Mouse (Mus musculus) left cerebral cortex, postnatal 14 days (tissue): ENCODE data around the gene Card11. TPM values are rescaled to one million over a fixed set of nuclear protein-coding genes. Genes with fewer than 3 reads are reported as not detected.

Experiments used
- DNase-seq, 2 experiments: peaks; one replicate each; pipeline ENCODE4 v3.0.0; 2021 to 2022; ENCODE audit warnings: low spot score in 2 of 2, mixed read lengths in 1 of 2
- intact Hi-C: fragments of 180-260 bp; cut with DNase I; formaldehyde crosslinking; loops from one replicate; pipeline ENCODE4 v1.15.1; 2025
- total RNA-seq, 2 experiments: library from RNA; stranded (reverse); gene quantifications; 2 replicates each; pipeline ENCODE4 v1.2.3; 2021

Card11 gene
- total RNA-seq, 2 experiments from 2014 or later = 0.27 to 0.37 TPM

GRCm38 (mm10) chr5:140859730-140860129 lies 140.7 kb downstream of the Card11 start:
- intact Hi-C loops = no loop called here
- peak in 1 of 2 experiments; percentile 37 for DNase-seq

GRCm38 (mm10) chr5:140858335-140858734 lies 142.0 kb downstream of the Card11 start:
- intact Hi-C loops = no loop called here
- no peak for DNase-seq

DNA sequence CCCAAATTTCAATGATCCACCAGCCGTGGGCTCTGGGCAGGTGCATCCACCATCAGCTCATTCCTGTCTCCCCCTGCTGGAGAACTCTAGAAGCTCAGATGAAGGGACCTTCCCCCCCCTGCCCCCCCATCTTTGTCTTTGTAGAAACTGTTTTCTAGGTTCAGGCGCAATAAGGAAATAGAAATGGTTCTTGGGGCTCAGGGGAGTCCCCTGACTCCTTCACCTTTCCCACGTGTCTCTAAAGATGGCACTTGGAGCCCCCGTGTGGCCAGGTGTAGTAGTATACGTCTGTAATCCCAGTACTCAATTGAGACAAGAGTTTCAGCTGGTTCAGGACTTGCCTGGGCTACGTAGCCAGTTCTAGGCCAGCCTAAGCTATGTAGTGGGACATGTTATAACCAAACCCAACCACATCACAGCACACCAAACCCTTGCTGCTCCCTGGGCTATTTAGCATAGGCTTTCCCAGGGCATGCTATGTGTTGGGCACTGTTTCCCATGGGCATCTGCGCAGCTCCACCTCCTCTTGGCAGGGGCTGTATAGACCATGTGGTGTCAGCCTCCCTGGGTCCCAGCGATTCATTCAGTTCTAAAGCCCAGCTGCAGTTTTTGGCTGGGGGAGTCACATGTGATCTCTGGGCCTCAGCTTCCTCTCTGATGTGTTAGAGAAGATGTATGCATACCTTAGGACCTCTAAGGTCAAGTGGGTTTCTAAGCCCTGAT lies 142.8 kb downstream of the Card11 start:
- DNase-seq = no peak
- intact Hi-C loops = no loop called here

GRCm38 (mm10) chr5:140855909-140856530 lies 144.4 kb downstream of the Card11 start:
- no peak for DNase-seq
- intact Hi-C loops = no loop called here

- DNase-seq = no peak
- intact Hi-C loops = no loop called here
Measured at GRCm38 (mm10) chr5:140854700-140855099, 145.7 kb downstream of the Card11 start.

DNA sequence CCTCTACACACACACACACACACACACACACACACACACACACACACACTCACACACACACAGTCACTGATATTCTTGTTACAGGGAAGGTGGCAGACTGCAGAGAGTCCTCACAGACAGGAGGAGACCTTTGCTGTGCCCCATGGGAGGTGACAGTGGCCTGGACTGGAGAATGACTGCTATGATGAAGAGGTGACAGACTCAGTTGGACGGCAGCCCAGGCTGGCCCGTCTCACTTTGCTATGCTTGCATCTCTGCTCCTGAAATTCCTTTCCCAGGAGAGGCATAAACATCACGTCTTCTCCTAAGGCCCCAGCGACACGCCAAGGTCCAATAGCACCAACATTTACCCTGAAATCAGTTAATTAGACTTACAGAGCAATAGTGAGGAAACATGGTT lies 146.7 kb downstream of the Card11 start:
- DNase-seq = no peak
- intact Hi-C loops = no loop called here

- DNase-seq = no peak
- intact Hi-C loops = no loop called here
Measured at GRCm38 (mm10) chr5:140852435-140852996, 147.9 kb downstream of the Card11 start.

DNA sequence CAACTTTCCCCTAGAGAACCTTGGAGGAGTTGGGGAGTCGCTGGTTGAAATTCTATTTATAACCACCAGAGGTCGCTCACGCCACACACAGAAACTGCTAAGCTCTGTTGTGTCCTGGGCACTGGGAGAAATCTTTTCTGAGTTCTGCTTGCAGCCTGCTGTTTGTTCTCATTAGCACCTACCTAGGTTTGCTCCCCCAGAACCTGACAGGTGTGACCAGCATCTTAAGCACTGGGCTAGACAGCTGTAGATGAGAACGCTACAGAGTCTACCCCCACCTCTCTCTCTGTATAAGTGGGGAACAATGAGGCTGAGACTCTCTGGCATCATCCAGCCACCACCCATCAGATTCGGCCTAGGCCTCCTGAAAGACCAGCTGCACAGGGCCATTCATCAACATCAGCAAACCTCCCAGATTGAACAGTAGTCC lies 153.1 kb downstream of the Card11 start:
- intact Hi-C loops = loop anchor here (5.0 kb wide), 2 partner anchors 1470 to 1600 kb away; no protein-coding TSS in a partner anchor
- peak; percentile 53 to 64 for DNase-seq

GRCm38 (mm10) chr5:140841942-140842341 lies 158.4 kb downstream of the Card11 start:
- intact Hi-C loops = no loop called here
- DNase-seq = no peak

DNA sequence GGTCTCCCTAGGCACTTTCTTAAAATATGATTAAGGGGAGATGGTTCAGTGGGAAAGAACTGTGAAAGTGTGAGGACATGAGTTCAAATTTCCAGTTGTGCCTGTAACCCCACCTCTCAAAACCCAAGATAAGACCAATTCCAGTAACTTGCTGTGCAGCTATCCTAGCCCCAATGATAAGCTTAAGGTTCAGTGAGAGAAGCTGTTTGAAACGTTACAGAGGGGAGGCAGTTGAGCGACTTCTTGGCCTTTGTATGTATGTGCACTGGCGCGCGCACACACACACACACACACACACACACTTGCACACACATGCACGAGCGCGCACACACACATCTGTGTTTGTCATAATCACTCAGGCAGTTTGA lies 169.3 kb downstream of the Card11 start:
- intact Hi-C loops = no loop called here

GRCm38 (mm10) chr5:140830314-140831063 lies 169.9 kb downstream of the Card11 start, which contains the start of gene Gna12:
Gna12 (minus strand) TSS chr5:140830431.
- DNase-seq = peak; percentile 97 to 99
- intact Hi-C loops = no loop called here

More for the DNA sequence above, 169.3 kb downstream of the Card11 start:
- no peak for DNase-seq

- intact Hi-C loops = loop anchor here (5.0 kb wide), 1 partner anchor 58 kb away; no protein-coding TSS in a partner anchor
- DNase-seq = peak; percentile 38 to 40
Measured at GRCm38 (mm10) chr5:140829911-140830294, 170.5 kb downstream of the Card11 start.

GRCm38 (mm10) chr5:140829081-140829910 lies 171.1 kb downstream of the Card11 start:
- intact Hi-C loops = loop anchor here (5.0 kb wide), 1 partner anchor 57 kb away; no protein-coding TSS in a partner anchor
- DNase-seq = no peak

GRCm38 (mm10) chr5:140828363-140828762 lies 172.0 kb downstream of the Card11 start:
- intact Hi-C loops = loop anchor here (5.0 kb wide), 1 partner anchor 56 kb away; no protein-coding TSS in a partner anchor
- DNase-seq = no peak

DNA sequence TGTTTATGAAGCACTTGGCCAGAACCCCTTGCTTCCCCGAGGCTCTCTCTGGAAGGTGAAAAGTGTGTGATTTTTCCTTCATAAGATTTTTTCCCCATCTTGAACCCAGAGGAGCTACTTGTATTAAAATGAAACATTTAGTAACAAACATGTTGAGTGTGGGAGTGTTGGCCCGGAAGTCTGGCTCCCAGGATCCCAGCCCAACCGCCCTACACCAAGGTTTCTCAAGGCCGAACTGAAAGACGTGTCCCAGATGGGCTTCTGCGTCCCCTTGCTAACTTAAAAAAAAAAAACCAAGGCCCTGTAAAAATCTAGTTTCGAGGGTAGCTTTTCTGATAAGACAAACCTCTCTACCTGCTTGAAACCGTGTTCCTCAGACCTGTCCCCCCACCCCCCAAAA lies 172.5 kb downstream of the Card11 start:
- intact Hi-C loops = loop anchor here (5.0 kb wide), 1 partner anchor 56 kb away; no protein-coding TSS in a partner anchor
- no peak for DNase-seq

- DNase-seq = no peak
- intact Hi-C loops = loop anchor here (5.0 kb wide), 1 partner anchor 55 kb away; no protein-coding TSS in a partner anchor
Measured at GRCm38 (mm10) chr5:140827413-140827812, 173.0 kb downstream of the Card11 start.

DNA sequence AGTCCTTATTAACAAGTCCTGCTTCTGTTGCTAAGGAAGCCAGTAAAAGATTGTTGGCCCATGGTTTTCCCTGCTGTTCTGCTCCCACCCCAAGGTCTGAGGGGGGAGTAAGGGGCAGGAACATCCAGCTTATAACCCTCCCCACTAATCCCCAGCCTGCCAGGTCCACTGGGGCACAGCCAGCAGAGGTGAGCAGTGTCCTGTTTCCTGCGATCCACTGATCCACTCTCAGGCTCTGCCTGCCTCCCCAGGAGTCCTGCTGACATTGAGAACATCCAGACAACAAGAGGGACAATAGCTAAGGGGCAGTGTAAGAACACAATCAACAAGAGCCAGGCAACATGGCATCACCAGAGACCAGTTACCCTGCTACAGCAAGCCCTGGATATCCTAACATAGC lies 173.6 kb downstream of the Card11 start:
- no peak for DNase-seq
- intact Hi-C loops = loop anchor here (5.0 kb wide), 1 partner anchor 54 kb away; no protein-coding TSS in a partner anchor

DNA sequence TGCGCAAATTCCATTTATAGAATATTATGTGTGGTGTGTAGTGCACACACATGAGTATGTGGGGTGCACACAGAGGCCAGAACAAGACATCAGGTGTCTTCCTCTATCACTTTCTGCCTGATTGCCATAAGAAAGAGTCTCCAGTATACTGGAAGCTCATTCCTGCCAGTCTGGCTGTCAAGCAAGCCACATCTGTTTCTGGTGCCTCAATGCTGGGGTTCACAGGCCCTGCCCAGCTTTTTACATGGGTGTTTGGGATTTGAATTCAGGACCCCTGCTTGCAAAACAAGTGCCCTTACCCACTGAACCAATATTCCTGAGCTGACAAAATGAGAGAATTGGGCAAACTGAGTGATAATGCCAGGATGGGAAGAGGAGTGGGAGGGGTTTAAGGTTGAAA lies 174.3 kb downstream of the Card11 start:
- no peak for DNase-seq
- intact Hi-C loops = loop anchor here (5.0 kb wide), 1 partner anchor 54 kb away; no protein-coding TSS in a partner anchor

- intact Hi-C loops = no loop called here
- DNase-seq = no peak
Measured at GRCm38 (mm10) chr5:140824126-140824525, 176.3 kb downstream of the Card11 start.
